Mouse (Mus musculus) bone marrow macrophage, adult 2 months (primary cell): ENCODE results near the gene Atox1.

ENCODE experiments used
- CTCF ChIP-seq: IDR thresholded peaks from 2 replicates; pipeline ENCODE4 v1.5.1; 2012; ENCODE audit warnings: low read depth, mild to moderate bottlenecking, low read length, moderate library complexity
- POLR2A ChIP-seq: IDR thresholded peaks from 2 replicates; pipeline ENCODE4 v1.6.1; 2012; ENCODE audit warnings: mild to moderate bottlenecking, low read depth, low read length, borderline replicate concordance

GRCm38 (mm10) chr11:55412034-55412433 lies 49.0 kb downstream of the Atox1 start:
- TF ChIP-seq CTCF (no peak), POLR2A (no peak)
